Mouse (Mus musculus) left cerebral cortex, adult 8-10 months (tissue): ENCODE results near the gene Enoph1. TPM values are rescaled to one million over a fixed set of nuclear protein-coding genes. Genes with fewer than 3 reads are reported as not detected.

Experiments used
- DNase-seq, 2 experiments: peaks; one replicate each; pipeline ENCODE4 v3.0.0; 2022; ENCODE audit warnings: low spot score in 2 of 2
- total RNA-seq, 4 experiments: library from RNA; stranded (reverse); gene quantifications; 2 replicates each; pipeline ENCODE4 v1.2.4; 2022

The Enoph1 gene
- total RNA-seq, 4 experiments from 2014 or later = 47.3 to 54.4 (median 52.2) TPM

- DNase-seq = no peak
Measured at GRCm38 (mm10) chr5:100074571-100074970, 34.8 kb downstream of the Enoph1 start.

GRCm38 (mm10) chr5:100079040-100079930, 39.5 kb downstream of the Enoph1 start:
- DNase-seq = no peak

- no peak for DNase-seq
Measured at GRCm38 (mm10) chr5:100079931-100080275, 40.1 kb downstream of the Enoph1 start.

GRCm38 (mm10) chr5:100082006-100082405, 42.2 kb downstream of the Enoph1 start:
- DNase-seq = no peak

- no peak for DNase-seq
Measured at GRCm38 (mm10) chr5:100083953-100084562, 44.3 kb downstream of the Enoph1 start.

GRCm38 (mm10) chr5:100085097-100085496, 45.3 kb downstream of the Enoph1 start:
- no peak for DNase-seq

GRCm38 (mm10) chr5:100090515-100091262, 50.9 kb downstream of the Enoph1 start:
- no peak for DNase-seq

GRCm38 (mm10) chr5:100091263-100091594, 51.4 kb downstream of the Enoph1 start:
- no peak for DNase-seq

- DNase-seq = no peak
Measured at GRCm38 (mm10) chr5:100091602-100092001, 51.8 kb downstream of the Enoph1 start.

GRCm38 (mm10) chr5:100096955-100097354, 57.2 kb downstream of the Enoph1 start:
- DNase-seq = no peak

GRCm38 (mm10) chr5:100097967-100098366, 58.2 kb downstream of the Enoph1 start:
- no peak for DNase-seq

GRCm38 (mm10) chr5:100102395-100102794, 62.6 kb downstream of the Enoph1 start:
- no peak for DNase-seq

- peak in 1 of 2 experiments; percentile 79 for DNase-seq
Measured at GRCm38 (mm10) chr5:100108866-100109265, 69.1 kb downstream of the Enoph1 start.

- peak in 1 of 2 experiments; percentile 37 for DNase-seq
Measured at GRCm38 (mm10) chr5:100109543-100110282, 69.9 kb downstream of the Enoph1 start.

GRCm38 (mm10) chr5:100110581-100110980, 70.8 kb downstream of the Enoph1 start:
- DNase-seq = no peak

GRCm38 (mm10) chr5:100113403-100113802, 73.6 kb downstream of the Enoph1 start:
- DNase-seq = no peak

Other genes starting within 250 kb of the Enoph1 start
- gene Vamp9, start 133.7 kb upstream of the Enoph1 start, total RNA-seq = 1 to 10 TPM in 2 of 4 experiments, under 1 TPM in 1, not detected in 1; 0.89 to 1.4 (median 1.3) TPM
- 100 to 1,000 TPM; 182 to 239 (median 222) TPM for gene Hnrnpd, start 61.0 kb upstream of the Enoph1 start, total RNA-seq
- 1 to 10 TPM; 1.1 to 3.3 (median 1.6) TPM for gene 4930524J08Rik, start 60.9 kb upstream of the Enoph1 start, total RNA-seq
- gene Hnrnpdl, start 321 bp upstream of the Enoph1 start, total RNA-seq = 100 to 1,000 TPM; 163 to 200 (median 198) TPM
- 10 to 100 TPM; 37.1 to 49.5 (median 40.4) TPM for gene Tmem150c, start 119.8 kb downstream of the Enoph1 start, total RNA-seq